Mouse (Mus musculus): Measurements from ENCODE around the gene Gm21976.

DNA sequence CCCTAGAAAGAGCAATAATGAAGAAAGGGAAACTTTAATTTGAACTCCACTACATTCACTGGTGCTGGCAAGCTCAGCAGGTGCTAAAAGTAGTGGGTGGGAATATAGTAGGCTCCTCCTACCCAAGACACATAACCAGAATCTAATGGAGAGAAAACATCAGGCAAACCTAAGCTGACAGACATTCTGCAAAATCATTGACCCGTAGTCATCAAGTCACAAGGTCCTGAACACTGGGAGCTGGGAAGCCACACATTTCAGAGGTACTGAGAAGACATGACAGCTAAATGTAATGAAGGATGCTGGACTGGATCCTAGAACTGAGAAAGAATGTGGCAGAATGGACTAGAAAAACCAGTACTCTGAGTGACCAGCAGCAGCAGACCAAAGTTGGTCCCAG, 49.2 kb upstream of the Gm21976 start:
- TF ChIP-seq TCF3 (IDR thresholded peaks at IDR 0.05; ENCODE audit: insufficient read length, low read depth): no peak
- TF ChIP-seq POLR2A (IDR thresholded peaks at IDR 0.05; ENCODE audit: insufficient read length, low read depth): no peak
- TF ChIP-seq MYOG (IDR thresholded peaks at IDR 0.05; ENCODE audit: control insufficient read depth in 1 of 3, insufficient read depth in 1 of 3, insufficient read length in 2 of 3, low read depth in 2 of 3): no peak
- TF ChIP-seq TCF12 (IDR thresholded peaks at IDR 0.05; ENCODE audit: insufficient read depth, poor library complexity, severe bottlenecking): no peak
- no peak for TF ChIP-seq USF1 (IDR thresholded peaks at IDR 0.05; ENCODE audit: low read depth)
- no peak for TF ChIP-seq MAX (IDR thresholded peaks at IDR 0.05; ENCODE audit: low read depth)
